Mouse (Mus musculus) 416B (cell line): Measurements from ENCODE around the gene Itm2c.
A peak's percentile ranks its signal among the peaks of the same experiment; 100 is the strongest.

Source experiments
- DNase-seq: peaks from one replicate; pipeline ENCODE4 v3.0.0; 2011; ENCODE audit warnings: low read depth

Gene Itm2c

GRCm38 (mm10) chr1:85899388-85899761 is 5.3 kb downstream of the Itm2c start:
- DNase-seq, result no peak

- no peak for DNase-seq
These were observed 6.6 kb downstream of the Itm2c start for GRCm38 (mm10) chr1:85900521-85901333.

- peak; percentile 84 for DNase-seq
These were observed 7.5 kb downstream of the Itm2c start for GRCm38 (mm10) chr1:85901516-85902107.

- DNase-seq, result no peak
These were observed 8.1 kb downstream of the Itm2c start for GRCm38 (mm10) chr1:85902108-85902561.

- DNase-seq, result no peak
These were observed 12.8 kb downstream of the Itm2c start for GRCm38 (mm10) chr1:85906892-85907291.

- no peak for DNase-seq
These were observed 14.9 kb downstream of the Itm2c start for GRCm38 (mm10) chr1:85908754-85909590.

GRCm38 (mm10) chr1:85913078-85913755 is 19.1 kb downstream of the Itm2c start:
- peak; percentile 57 for DNase-seq

- no peak for DNase-seq
These were observed 21.8 kb downstream of the Itm2c start for GRCm38 (mm10) chr1:85915890-85916289.

GRCm38 (mm10) chr1:85916830-85917450 is 22.9 kb downstream of the Itm2c start:
- no peak for DNase-seq

GRCm38 (mm10) chr1:85919621-85920020 is 25.5 kb downstream of the Itm2c start:
- peak; percentile 91 for DNase-seq

- no peak for DNase-seq
These were observed 27.6 kb downstream of the Itm2c start for GRCm38 (mm10) chr1:85921725-85922124.

- DNase-seq, result no peak
These were observed 28.2 kb downstream of the Itm2c start for GRCm38 (mm10) chr1:85922127-85922864.

- no peak for DNase-seq
These were observed 28.8 kb downstream of the Itm2c start for GRCm38 (mm10) chr1:85922865-85923211.

- no peak for DNase-seq
These were observed 31.1 kb downstream of the Itm2c start for GRCm38 (mm10) chr1:85925183-85925582.

- no peak for DNase-seq
These were observed 34.1 kb downstream of the Itm2c start, which contains the start of gene 4933407L21Rik for GRCm38 (mm10) chr1:85928057-85928687. Gene 4933407L21Rik (plus strand): TSS chr1:85928483.

GRCm38 (mm10) chr1:85928688-85929065 is 34.6 kb downstream of the Itm2c start:
- DNase-seq, result no peak

- DNase-seq, result no peak
These were observed 35.3 kb downstream of the Itm2c start for GRCm38 (mm10) chr1:85929406-85929805.

- DNase-seq, result no peak
These were observed 37.1 kb downstream of the Itm2c start for GRCm38 (mm10) chr1:85931170-85931569.

GRCm38 (mm10) chr1:85933226-85933625 is 39.1 kb downstream of the Itm2c start:
- no peak for DNase-seq
